Mouse (Mus musculus): ENCODE measurements at regions not wholly inside any gene's neighbourhood (a gene's known extent, or its start where the extent isn't known, plus 50 kb on each side); places are given as distances from the start of the nearest gene placed in this dataset.

DNA sequence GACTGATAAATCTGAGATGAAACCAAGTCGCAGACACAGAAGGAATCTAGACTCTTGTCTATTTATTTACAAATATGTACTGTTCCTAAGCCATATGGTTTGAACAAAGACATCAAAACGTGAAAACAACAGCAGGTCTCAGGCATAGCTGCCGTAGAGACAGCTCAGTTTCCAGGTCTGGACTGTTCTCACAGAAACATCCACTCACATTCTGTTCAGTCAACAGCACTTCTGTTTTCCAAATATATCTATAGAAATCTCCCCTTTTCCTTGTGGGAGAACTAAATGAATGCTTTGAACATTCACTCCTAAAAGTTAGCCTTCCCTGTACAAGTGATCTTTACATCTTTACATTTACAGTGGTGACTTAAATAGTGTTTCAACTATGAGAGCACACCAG lies 156.8 kb upstream of the Slc13a1 start:
- Histone ChIP-seq H3K4me1 (ENCODE audit: control insufficient read depth, insufficient read depth) (no peaks in the 10 kb centered on the region), H3K4me2 (ENCODE audit: low read depth, low read length) (no peak overlapping the region), H3K9me3 (replicated peaks; ENCODE audit: control insufficient read depth, low read length) (no peaks in the 10 kb centered on the region), H3K27ac (ENCODE audit: low read depth) (no peak overlapping the region), H3K27me3 (ENCODE audit: control insufficient read depth, insufficient read depth, low read length) (no peaks in the 10 kb centered on the region), H3K9ac (replicated peaks; ENCODE audit: low read depth, low read length) (no peak overlapping the region), H3K36me3 (replicated peaks; ENCODE audit: control insufficient read depth, insufficient read depth, low read length) (no peaks in the 10 kb centered on the region), H3K4me3 (ENCODE audit: low read depth, low read length) (no peak overlapping the region)
- DNase-seq (ENCODE audit: low spot score) (no peak), ATAC-seq (ENCODE audit: insufficient read depth, low read depth) (no peak)
- 60% methylated on average over 3 of the region's 3 CpGs for WGBS
- TF ChIP-seq EP300 (IDR thresholded peaks at IDR 0.05; ENCODE audit: low read depth) (no peak), CTCF (IDR thresholded peaks at IDR 0.05; ENCODE audit: low read depth) (no peak)

DNA sequence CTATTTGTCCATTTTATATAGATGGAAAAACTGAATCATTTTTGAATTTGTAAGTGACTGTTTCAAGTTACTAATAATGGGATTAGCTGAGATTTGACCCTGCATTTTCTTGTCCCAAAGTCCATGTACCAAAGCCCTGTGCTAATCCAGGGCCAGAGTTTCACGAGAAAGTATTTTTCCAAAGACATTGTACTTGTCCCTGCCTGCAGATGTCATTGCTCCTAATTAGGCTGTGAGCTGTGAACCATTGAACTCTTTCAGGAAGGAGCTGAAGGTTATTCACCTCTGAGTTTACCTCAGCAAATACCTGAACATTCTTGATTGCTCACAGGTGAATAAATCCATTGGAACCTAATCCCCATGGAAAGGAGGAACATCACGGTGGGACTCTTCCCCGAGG lies 154.5 kb upstream of the Slc13a1 start:
- Histone ChIP-seq H3K4me3 (ENCODE audit: low read depth, low read length) (no peak overlapping the region), H3K9ac (replicated peaks; ENCODE audit: low read depth, low read length) (no peak overlapping the region), H3K4me2 (ENCODE audit: low read depth, low read length) (no peak overlapping the region), H3K9me3 (replicated peaks; ENCODE audit: control insufficient read depth, low read length) (no peaks in the 10 kb centered on the region), H3K36me3 (replicated peaks; ENCODE audit: control insufficient read depth, insufficient read depth, low read length) (no peaks in the 10 kb centered on the region), H3K27me3 (ENCODE audit: control insufficient read depth, insufficient read depth, low read length) (no peaks in the 10 kb centered on the region), H3K27ac (ENCODE audit: low read depth) (no peak overlapping the region), H3K4me1 (ENCODE audit: control insufficient read depth, insufficient read depth) (no peaks in the 10 kb centered on the region)
- DNase-seq (ENCODE audit: low spot score) (no peak), ATAC-seq (ENCODE audit: insufficient read depth, low read depth) (no peak)
- 80% methylated on average over 3 of the region's 3 CpGs for WGBS
- no peak for TF ChIP-seq CTCF (IDR thresholded peaks at IDR 0.05; ENCODE audit: low read depth)
- TF ChIP-seq EP300 (IDR thresholded peaks at IDR 0.05; ENCODE audit: low read depth): no peak

DNA sequence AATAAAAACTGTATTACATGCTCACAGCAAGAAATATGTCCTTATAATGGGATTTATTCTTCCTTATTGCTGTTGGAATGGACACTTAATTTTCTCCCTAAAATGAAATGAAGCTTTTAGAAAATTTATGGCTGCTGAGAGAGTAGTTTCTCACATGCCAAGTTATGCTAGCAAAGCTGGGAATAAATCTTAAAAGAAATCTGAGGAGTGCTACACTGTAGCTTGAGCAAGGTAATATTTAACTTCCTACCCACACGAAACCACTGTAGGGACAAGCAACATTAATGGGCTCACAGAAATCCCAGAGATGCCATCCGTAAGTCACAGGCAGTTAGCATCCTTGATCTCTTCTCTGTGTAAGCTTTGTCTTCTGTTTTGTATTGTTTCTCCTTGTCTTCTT lies 151.0 kb upstream of the Slc13a1 start:
- Histone ChIP-seq H3K36me3 (replicated peaks; ENCODE audit: control insufficient read depth, insufficient read depth, low read length) (no peaks in the 10 kb centered on the region), H3K9me3 (replicated peaks; ENCODE audit: control insufficient read depth, low read length) (no peaks in the 10 kb centered on the region), H3K27me3 (ENCODE audit: control insufficient read depth, insufficient read depth, low read length) (no peaks in the 10 kb centered on the region), H3K4me3 (ENCODE audit: low read depth, low read length) (no peak overlapping the region), H3K27ac (ENCODE audit: low read depth) (no peak overlapping the region), H3K4me1 (ENCODE audit: control insufficient read depth, insufficient read depth) (no peaks in the 10 kb centered on the region), H3K4me2 (ENCODE audit: low read depth, low read length) (no peak overlapping the region), H3K9ac (replicated peaks; ENCODE audit: low read depth, low read length) (no peak overlapping the region)
- no peak for TF ChIP-seq EP300 (IDR thresholded peaks at IDR 0.05; ENCODE audit: low read depth)
- no peak for TF ChIP-seq CTCF (IDR thresholded peaks at IDR 0.05; ENCODE audit: low read depth)
- WGBS: 77% methylated on average over 2 of the region's 2 CpGs
- no peak for ATAC-seq (ENCODE audit: insufficient read depth, low read depth)
- DNase-seq (ENCODE audit: low spot score): no peak

DNA sequence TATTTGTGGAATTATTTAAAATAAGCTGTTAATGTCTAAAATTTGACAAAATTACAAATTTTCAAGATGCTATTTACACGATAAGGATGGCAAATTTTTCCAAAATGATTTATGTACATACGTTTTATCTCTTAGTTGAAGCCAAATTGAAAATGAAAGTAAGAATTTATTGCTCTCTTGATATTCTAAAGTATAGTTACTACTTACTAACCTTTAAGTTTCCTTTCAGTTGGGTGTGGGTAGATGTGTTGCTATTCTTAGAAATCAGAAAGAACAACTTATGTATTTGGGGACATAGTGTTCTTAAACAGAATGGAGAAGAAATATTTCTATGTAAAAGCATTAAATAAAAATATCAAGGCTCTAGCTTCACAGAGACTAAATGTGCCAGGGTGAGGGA lies 142.8 kb upstream of the Slc13a1 start:
- Histone ChIP-seq H3K4me2 (ENCODE audit: low read depth, low read length) (no peak overlapping the region), H3K9me3 (replicated peaks; ENCODE audit: control insufficient read depth, low read length) (no peaks in the 10 kb centered on the region), H3K27ac (ENCODE audit: low read depth) (no peak overlapping the region), H3K27me3 (ENCODE audit: control insufficient read depth, insufficient read depth, low read length) (no peaks in the 10 kb centered on the region), H3K4me1 (ENCODE audit: control insufficient read depth, insufficient read depth) (no peaks in the 10 kb centered on the region), H3K36me3 (replicated peaks; ENCODE audit: control insufficient read depth, insufficient read depth, low read length) (no peaks in the 10 kb centered on the region), H3K4me3 (ENCODE audit: low read depth, low read length) (no peak overlapping the region), H3K9ac (replicated peaks; ENCODE audit: low read depth, low read length) (no peak overlapping the region)
- no peak for DNase-seq (ENCODE audit: low spot score)
- TF ChIP-seq EP300 (IDR thresholded peaks at IDR 0.05; ENCODE audit: low read depth): no peak
- no peak for TF ChIP-seq CTCF (IDR thresholded peaks at IDR 0.05; ENCODE audit: low read depth)
- no peak for ATAC-seq (ENCODE audit: insufficient read depth, low read depth)
- 70% methylated on average over 2 of the region's 2 CpGs for WGBS

DNA sequence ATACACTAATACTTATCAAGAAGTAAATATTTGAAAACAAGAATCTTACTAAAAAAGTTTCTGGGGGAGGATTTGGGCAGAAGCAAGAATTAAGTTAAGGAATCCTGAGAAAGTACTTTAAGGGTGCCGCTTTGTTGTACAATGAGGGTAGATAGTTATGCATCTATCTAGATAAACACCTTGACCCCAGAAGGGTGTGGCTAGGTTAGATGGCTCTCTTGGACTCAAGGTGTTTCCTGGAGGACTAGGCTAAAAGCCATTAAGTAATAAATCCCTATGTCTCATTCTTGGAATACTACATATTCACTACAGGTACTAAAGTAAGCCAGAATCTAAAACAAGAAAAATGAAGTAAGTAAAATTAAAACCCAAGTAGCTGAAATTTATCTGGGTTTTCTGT lies 141.9 kb upstream of the Slc13a1 start:
- Histone ChIP-seq H3K4me3 (ENCODE audit: low read depth, low read length) (no peak overlapping the region), H3K9me3 (replicated peaks; ENCODE audit: control insufficient read depth, low read length) (no peaks in the 10 kb centered on the region), H3K9ac (replicated peaks; ENCODE audit: low read depth, low read length) (no peak overlapping the region), H3K36me3 (replicated peaks; ENCODE audit: control insufficient read depth, insufficient read depth, low read length) (no peaks in the 10 kb centered on the region), H3K27me3 (ENCODE audit: control insufficient read depth, insufficient read depth, low read length) (no peaks in the 10 kb centered on the region), H3K4me1 (ENCODE audit: control insufficient read depth, insufficient read depth) (no peaks in the 10 kb centered on the region), H3K27ac (ENCODE audit: low read depth) (no peak overlapping the region), H3K4me2 (ENCODE audit: low read depth, low read length) (no peak overlapping the region)
- DNase-seq (ENCODE audit: low spot score): no peak
- WGBS: 79% methylated on average over 1 of the region's 1 CpGs
- TF ChIP-seq EP300 (IDR thresholded peaks at IDR 0.05; ENCODE audit: low read depth) (no peak), CTCF (IDR thresholded peaks at IDR 0.05; ENCODE audit: low read depth) (no peak)
- no peak for ATAC-seq (ENCODE audit: insufficient read depth, low read depth)

DNA sequence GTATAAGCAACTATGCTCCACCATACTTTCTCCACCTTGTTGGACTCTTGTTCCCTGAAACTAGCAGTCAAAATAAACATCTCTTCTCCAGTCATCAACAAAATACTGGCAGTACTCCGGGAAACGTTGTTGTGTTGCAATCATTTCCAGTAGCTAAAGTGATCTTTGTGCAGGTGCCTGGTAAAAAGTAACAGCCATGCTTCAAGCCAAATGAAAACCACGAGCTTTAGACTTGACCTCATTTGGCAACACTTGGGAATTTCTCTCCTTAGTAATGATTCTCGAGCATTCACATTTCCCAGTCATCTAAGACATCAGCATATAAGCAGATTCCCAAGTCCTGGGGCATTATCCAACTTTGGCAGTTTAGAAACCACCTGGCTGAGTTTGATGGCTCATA lies 133.8 kb upstream of the Slc13a1 start:
- Histone ChIP-seq H3K9me3 (replicated peaks; ENCODE audit: control insufficient read depth, low read length) (no peaks in the 10 kb centered on the region), H3K4me1 (ENCODE audit: control insufficient read depth, insufficient read depth) (no peaks in the 10 kb centered on the region), H3K9ac (replicated peaks; ENCODE audit: low read depth, low read length) (no peak overlapping the region), H3K4me3 (ENCODE audit: low read depth, low read length) (no peak overlapping the region), H3K27me3 (ENCODE audit: control insufficient read depth, insufficient read depth, low read length) (no peaks in the 10 kb centered on the region), H3K27ac (ENCODE audit: low read depth) (no peak overlapping the region), H3K36me3 (replicated peaks; ENCODE audit: control insufficient read depth, insufficient read depth, low read length) (no peaks in the 10 kb centered on the region), H3K4me2 (ENCODE audit: low read depth, low read length) (no peak overlapping the region)
- WGBS: 67% methylated on average over 4 of the region's 4 CpGs
- TF ChIP-seq EP300 (IDR thresholded peaks at IDR 0.05; ENCODE audit: low read depth) (no peak), CTCF (IDR thresholded peaks at IDR 0.05; ENCODE audit: low read depth) (no peak)
- ATAC-seq (ENCODE audit: insufficient read depth, low read depth): no peak
- DNase-seq (ENCODE audit: low spot score): no peak
